Mouse (Mus musculus): ENCODE measurements around the gene Slc22a15.

The Slc22a15 gene

DNA sequence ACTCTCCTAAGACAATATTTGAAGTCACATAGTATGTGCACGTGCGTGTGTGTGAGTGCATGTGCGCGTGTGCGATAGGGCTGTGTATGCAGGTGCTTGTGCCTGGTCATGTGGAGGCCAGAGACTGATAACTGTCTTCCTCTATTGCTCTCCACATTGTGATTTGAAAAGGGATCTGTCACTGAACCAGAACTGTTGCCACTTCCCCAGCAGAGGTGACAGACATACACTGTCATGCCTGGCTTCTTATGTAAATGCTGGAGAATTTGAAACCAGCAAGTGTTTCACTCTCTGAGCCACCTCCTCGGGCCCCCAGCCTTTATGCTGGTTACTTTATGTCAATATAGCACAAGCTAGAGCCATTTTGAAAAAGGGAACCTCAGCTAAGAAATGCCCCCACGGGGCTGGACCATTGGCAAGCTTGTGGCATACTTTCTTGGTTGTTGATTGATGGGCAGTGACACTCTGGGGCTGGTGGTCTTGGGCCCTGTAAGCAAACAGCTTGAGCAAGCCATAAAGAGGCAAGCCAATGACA is 28.8 kb downstream of the Slc22a15 start:
- H3K27me3 ChIP-seq (ENCODE audit: insufficient read depth, low read length), result no peaks in the 10 kb centered on the region
- no peaks in the 10 kb centered on the region for H3K9me3 ChIP-seq (ENCODE audit: low read length)
- H3K36me3 ChIP-seq (ENCODE audit: insufficient read depth, low read length), result no peaks in the 10 kb centered on the region
- H3K4me3 ChIP-seq (replicated peaks; ENCODE audit: low read length), result no peak overlapping the region
- 0 out of 2 replicates have a peak, but pooled peaks cover 2% of the 10 kb centered on the region for H3K4me1 ChIP-seq (replicated peaks; ENCODE audit: low read depth, low read length)
- TF ChIP-seq CTCF (conservative IDR thresholded peaks at IDR 0.05; ENCODE audit: low read length) (no peak), NANOG (IDR thresholded peaks at IDR 0.05; ENCODE audit: borderline replicate concordance, low read length) (no peak), POU5F1 (IDR thresholded peaks at IDR 0.05; ENCODE audit: borderline replicate concordance, low read length) (no peak)

DNA sequence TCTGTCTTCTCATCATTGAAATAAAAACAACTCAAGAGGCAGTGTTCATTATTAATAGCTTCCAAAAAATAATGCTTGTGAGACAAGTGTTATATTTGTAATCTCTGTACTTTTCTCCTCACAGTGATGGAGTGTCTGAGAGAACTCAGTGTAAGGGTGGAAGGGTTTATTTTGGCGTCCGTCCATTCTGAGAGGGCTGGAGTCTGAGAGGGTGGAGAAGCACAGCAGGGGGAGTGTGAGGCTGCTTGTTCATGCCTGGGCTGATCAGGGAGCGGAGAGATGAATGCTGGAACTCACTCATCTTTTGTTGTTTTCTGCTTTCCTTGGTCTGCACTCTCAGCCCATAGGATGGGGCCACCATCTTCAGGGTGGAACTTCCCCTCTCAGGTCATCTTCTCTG is 38.7 kb downstream of the Slc22a15 start:
- no peaks in the 10 kb centered on the region for H3K36me3 ChIP-seq (ENCODE audit: insufficient read depth, low read length)
- no peak overlapping the region for H3K4me3 ChIP-seq (replicated peaks; ENCODE audit: low read length)
- TF ChIP-seq NANOG (IDR thresholded peaks at IDR 0.05; ENCODE audit: borderline replicate concordance, low read length) (no peak), CTCF (conservative IDR thresholded peaks at IDR 0.05; ENCODE audit: low read length) (no peak), POU5F1 (IDR thresholded peaks at IDR 0.05; ENCODE audit: borderline replicate concordance, low read length) (no peak)
- H3K9me3 ChIP-seq (ENCODE audit: low read length), result no peaks in the 10 kb centered on the region
- no peaks in the 10 kb centered on the region for H3K4me1 ChIP-seq (replicated peaks; ENCODE audit: low read depth, low read length)
- 0 out of 2 replicates have a peak, but pooled peaks cover 2% of the 10 kb centered on the region for H3K27me3 ChIP-seq (ENCODE audit: insufficient read depth, low read length)

DNA sequence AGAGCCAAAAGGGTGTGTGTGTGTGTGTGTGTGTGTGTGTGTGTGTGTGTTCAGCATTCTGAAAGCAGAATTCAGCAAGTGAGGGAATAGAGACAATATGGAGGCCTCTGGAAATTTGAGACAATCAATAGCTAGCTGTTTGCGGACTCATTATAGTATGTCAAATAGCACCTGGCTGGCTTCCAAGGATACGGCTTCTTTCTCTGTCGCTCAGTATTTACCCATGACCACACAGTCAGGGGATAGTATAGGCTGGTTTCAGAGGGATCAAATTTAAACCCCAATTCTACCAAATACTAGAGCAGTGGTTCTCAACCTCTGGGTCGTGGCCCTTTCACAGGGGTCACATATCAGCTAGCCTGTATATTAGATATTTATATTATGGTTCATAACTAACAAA is 39.2 kb downstream of the Slc22a15 start:
- H3K4me1 ChIP-seq (replicated peaks; ENCODE audit: low read depth, low read length), result no peaks in the 10 kb centered on the region
- TF ChIP-seq NANOG (IDR thresholded peaks at IDR 0.05; ENCODE audit: borderline replicate concordance, low read length) (no peak), POU5F1 (IDR thresholded peaks at IDR 0.05; ENCODE audit: borderline replicate concordance, low read length) (no peak), CTCF (conservative IDR thresholded peaks at IDR 0.05; ENCODE audit: low read length) (no peak)
- H3K27me3 ChIP-seq (ENCODE audit: insufficient read depth, low read length), result 0 out of 2 replicates have a peak, but pooled peaks cover 2% of the 10 kb centered on the region
- H3K4me3 ChIP-seq (replicated peaks; ENCODE audit: low read length), result no peak overlapping the region
- no peaks in the 10 kb centered on the region for H3K36me3 ChIP-seq (ENCODE audit: insufficient read depth, low read length)
- no peaks in the 10 kb centered on the region for H3K9me3 ChIP-seq (ENCODE audit: low read length)

DNA sequence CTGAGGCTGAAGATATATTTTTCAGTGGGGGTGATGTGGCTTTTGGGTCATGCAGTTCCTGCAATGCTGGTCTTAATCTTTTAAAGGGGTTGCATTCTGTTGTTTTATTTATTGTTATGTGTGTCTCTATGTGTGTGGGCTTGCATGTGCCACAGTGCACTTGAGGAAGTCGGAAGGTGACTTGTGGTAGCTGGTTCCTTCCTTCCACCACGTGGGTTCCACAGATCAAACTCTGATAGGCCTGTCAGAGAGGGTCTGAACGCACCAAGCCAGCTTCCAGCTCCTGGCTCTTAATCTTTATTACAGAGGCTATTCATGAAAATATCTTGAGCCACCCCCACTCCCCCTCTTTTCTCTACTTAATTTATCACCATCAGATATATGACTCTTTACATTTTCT is 40.4 kb downstream of the Slc22a15 start:
- H3K4me1 ChIP-seq (replicated peaks; ENCODE audit: low read depth, low read length), result no peaks in the 10 kb centered on the region
- TF ChIP-seq CTCF (conservative IDR thresholded peaks at IDR 0.05; ENCODE audit: low read length) (no peak), POU5F1 (IDR thresholded peaks at IDR 0.05; ENCODE audit: borderline replicate concordance, low read length) (no peak), NANOG (IDR thresholded peaks at IDR 0.05; ENCODE audit: borderline replicate concordance, low read length) (no peak)

DNA sequence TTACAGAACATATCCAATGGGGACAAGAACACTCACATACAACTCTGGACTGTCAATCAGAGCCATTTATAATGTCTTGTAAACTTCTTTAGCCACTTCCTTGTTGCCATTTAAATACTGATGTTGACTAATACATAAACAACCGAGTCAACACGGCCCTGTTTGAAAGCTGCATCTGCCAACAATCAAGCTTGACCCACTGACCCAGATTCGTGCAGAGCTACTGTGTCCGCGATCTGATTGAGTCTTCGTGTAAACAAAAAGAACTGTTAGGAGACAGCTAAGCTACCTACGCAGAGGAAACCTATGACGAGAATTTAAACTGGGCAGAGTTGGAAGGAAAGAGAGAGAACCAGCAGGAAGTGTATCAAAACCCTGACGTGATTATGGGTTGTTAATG is 42.5 kb downstream of the Slc22a15 start:
- H3K27me3 ChIP-seq (ENCODE audit: insufficient read depth, low read length), result 0 out of 2 replicates have a peak, but pooled peaks cover 2% of the 10 kb centered on the region
- H3K4me1 ChIP-seq (replicated peaks; ENCODE audit: low read depth, low read length), result no peaks in the 10 kb centered on the region
- no peaks in the 10 kb centered on the region for H3K9me3 ChIP-seq (ENCODE audit: low read length)
- no peaks in the 10 kb centered on the region for H3K36me3 ChIP-seq (ENCODE audit: insufficient read depth, low read length)
- no peak overlapping the region for H3K4me3 ChIP-seq (replicated peaks; ENCODE audit: low read length)
- TF ChIP-seq CTCF (conservative IDR thresholded peaks at IDR 0.05; ENCODE audit: low read length) (no peak), NANOG (IDR thresholded peaks at IDR 0.05; ENCODE audit: borderline replicate concordance, low read length) (no peak)

More for the DNA sequence above, 40.4 kb downstream of the Slc22a15 start:
- H3K27me3 ChIP-seq (ENCODE audit: insufficient read depth, low read length), result 0 out of 2 replicates have a peak, but pooled peaks cover 2% of the 10 kb centered on the region
- H3K9me3 ChIP-seq (ENCODE audit: low read length), result no peaks in the 10 kb centered on the region
- H3K36me3 ChIP-seq (ENCODE audit: insufficient read depth, low read length), result no peaks in the 10 kb centered on the region
- no peak overlapping the region for H3K4me3 ChIP-seq (replicated peaks; ENCODE audit: low read length)

DNA sequence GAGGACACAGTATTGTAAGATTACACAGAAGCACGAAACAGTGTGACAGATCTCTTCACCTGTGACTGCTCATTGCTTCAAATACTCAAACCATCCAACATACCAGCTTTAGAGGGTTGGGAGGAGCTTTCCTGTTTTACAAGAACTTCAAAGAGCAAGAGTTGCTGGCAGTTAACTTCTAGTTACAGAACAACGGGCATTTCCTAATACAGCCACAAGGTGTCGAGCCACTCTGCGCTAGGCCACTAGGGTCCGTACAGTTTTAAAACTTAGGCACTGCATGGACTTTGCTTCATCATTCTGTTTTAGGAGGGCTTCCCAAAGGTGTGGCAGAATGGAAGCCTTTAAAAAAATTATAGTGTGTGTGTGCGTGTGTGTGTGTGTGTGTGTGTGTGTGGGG is 43.4 kb downstream of the Slc22a15 start:
- no peaks in the 10 kb centered on the region for H3K9me3 ChIP-seq (ENCODE audit: low read length)
- H3K4me3 ChIP-seq (replicated peaks; ENCODE audit: low read length), result no peak overlapping the region
- no peaks in the 10 kb centered on the region for H3K4me1 ChIP-seq (replicated peaks; ENCODE audit: low read depth, low read length)
- 0 out of 2 replicates have a peak, but pooled peaks cover 2% of the 10 kb centered on the region for H3K27me3 ChIP-seq (ENCODE audit: insufficient read depth, low read length)
- TF ChIP-seq CTCF (conservative IDR thresholded peaks at IDR 0.05; ENCODE audit: low read length) (peak; percentile 23), POU5F1 (IDR thresholded peaks at IDR 0.05; ENCODE audit: borderline replicate concordance, low read length) (no peak)
- no peaks in the 10 kb centered on the region for H3K36me3 ChIP-seq (ENCODE audit: insufficient read depth, low read length)

DNA sequence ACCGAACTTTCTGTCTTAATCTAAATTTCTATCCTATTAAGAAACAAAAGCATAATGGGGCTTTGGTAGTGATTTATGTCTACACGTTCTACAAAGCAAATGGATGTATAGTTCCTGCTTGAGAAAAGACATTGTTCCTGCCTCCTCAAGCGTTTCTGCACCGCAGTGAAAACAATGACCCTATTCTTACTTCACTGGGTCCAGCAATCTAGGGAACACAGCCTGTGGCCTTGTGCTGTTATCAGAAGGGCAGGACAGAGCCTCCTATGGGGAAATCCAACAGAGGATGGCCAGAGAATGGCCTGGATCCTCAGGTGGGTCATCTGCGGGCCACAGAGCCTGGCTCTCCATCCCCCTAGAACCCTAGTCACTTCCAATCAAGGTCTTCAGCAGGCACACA is 46.1 kb downstream of the Slc22a15 start:
- Histone ChIP-seq H3K27me3 (ENCODE audit: insufficient read depth, low read length) (no peaks in the 10 kb centered on the region), H3K9me3 (ENCODE audit: low read length) (no peaks in the 10 kb centered on the region), H3K36me3 (ENCODE audit: insufficient read depth, low read length) (no peaks in the 10 kb centered on the region), H3K4me1 (replicated peaks; ENCODE audit: low read depth, low read length) (no peaks in the 10 kb centered on the region), H3K4me3 (replicated peaks; ENCODE audit: low read length) (no peak overlapping the region)
- TF ChIP-seq NANOG (IDR thresholded peaks at IDR 0.05; ENCODE audit: borderline replicate concordance, low read length), result no peak
- TF ChIP-seq CTCF (conservative IDR thresholded peaks at IDR 0.05; ENCODE audit: low read length), result no peak
- no peak for TF ChIP-seq POU5F1 (IDR thresholded peaks at IDR 0.05; ENCODE audit: borderline replicate concordance, low read length)

DNA sequence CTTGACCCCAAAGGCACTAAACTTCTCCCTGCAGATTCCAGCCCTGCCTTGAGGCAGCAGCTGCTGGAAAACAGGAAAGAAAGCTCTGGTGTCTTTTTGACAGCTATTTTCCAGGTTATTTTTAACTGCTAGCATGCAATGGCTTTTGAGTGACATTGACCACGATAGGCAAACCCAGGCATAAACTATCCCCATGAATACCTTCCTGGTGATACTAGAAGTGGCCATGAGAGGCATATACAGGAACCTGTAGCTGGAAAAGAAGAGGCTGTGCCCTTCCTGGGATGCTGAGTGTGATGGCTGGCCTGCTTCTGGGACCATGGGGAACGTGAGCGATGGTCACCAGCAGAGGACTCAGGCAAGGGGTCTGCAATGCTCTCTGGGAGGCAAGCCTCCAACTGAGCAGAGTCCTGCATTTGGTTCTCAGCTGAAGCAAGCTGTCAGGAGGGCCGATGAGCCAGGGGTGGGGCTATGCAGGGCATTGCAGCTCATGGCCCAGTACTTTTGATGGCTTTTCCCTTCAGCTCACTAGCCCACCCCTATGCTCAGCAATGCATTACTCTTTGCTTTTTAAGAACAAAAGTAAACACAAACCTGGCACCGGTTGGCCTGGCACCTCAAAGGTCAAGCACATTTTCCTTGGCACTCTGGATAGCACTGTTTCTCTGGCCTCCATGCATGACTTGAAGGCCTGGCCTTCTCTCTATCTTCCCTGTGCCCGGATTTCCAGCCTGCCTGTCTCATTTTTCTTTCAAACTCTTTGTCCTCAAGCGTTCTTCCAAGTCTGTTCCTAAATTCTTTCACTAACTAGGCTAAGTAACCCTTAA is 47.6 kb downstream of the Slc22a15 start:
- Histone ChIP-seq H3K9me3 (ENCODE audit: low read length) (no peaks in the 10 kb centered on the region), H3K27me3 (ENCODE audit: insufficient read depth, low read length) (no peaks in the 10 kb centered on the region), H3K4me3 (replicated peaks; ENCODE audit: low read length) (no peak overlapping the region), H3K4me1 (replicated peaks; ENCODE audit: low read depth, low read length) (no peaks in the 10 kb centered on the region), H3K36me3 (ENCODE audit: insufficient read depth, low read length) (no peaks in the 10 kb centered on the region)
- no peak for TF ChIP-seq CTCF (conservative IDR thresholded peaks at IDR 0.05; ENCODE audit: low read length)
